Mouse (Mus musculus): ENCODE measurements around the gene Eif2b3. TPM values are rescaled to one million over a fixed set of nuclear protein-coding genes. Genes with fewer than 3 reads are reported as not detected.

Eif2b3 gene
- total and polyA plus RNA-seq, 2 experiments, result 4.5 to 9.5 TPM

DNA sequence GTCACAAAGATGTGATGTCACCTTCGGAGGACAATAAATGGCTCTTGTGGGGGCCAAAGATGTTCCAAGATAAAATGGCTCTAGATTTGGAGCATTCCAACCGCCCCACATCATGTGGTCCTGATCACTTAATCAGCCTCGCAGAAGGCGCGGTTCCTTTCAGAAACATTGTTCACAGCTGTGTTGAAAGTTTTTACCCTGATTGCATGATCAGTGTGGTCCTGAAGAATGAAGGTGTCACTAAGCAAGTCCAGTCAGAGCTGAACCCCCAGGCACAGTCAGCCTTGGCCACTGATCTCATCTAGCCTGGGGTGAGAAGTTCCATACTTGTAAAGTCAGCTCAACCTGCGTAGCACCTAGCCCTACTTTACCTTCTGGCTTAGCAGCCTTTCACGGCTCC is 98.7 kb downstream of the Eif2b3 start:
- no peak for TF ChIP-seq CTCF (IDR thresholded peaks at IDR 0.05; ENCODE audit: low read depth, low read length)
- no peak for TF ChIP-seq POLR2A (IDR thresholded peaks at IDR 0.05; ENCODE audit: extremely low read depth, insufficient read depth, low read length)
- no peaks in the 10 kb centered on the region for H3K27me3 ChIP-seq (ENCODE audit: control insufficient read depth, insufficient read depth, low read length)
- H3K4me1 ChIP-seq (ENCODE audit: control insufficient read depth, insufficient read depth, low read length), result 0 out of 2 replicates have a peak, but pooled peaks cover 3% of the 10 kb centered on the region
- H3K36me3 ChIP-seq (ENCODE audit: control insufficient read depth, insufficient read depth, low read length), result no peaks in the 10 kb centered on the region
- WGBS, result 96% methylated on average over 7 of the region's 7 CpGs
- H3K9ac ChIP-seq (ENCODE audit: low read depth, low read length), result no peak overlapping the region
- H3K79me2 ChIP-seq (ENCODE audit: control insufficient read depth, insufficient read depth, low read length), result no peaks in the 10 kb centered on the region
- no peak overlapping the region for H3K4me3 ChIP-seq (ENCODE audit: insufficient read depth, low read depth, low read length)
- no peak overlapping the region for H3K27ac ChIP-seq (replicated peaks; ENCODE audit: insufficient read depth, low read depth, low read length)
- DNase-seq (ENCODE audit: extremely low read depth, low read depth, low spot score), result no peak

DNA sequence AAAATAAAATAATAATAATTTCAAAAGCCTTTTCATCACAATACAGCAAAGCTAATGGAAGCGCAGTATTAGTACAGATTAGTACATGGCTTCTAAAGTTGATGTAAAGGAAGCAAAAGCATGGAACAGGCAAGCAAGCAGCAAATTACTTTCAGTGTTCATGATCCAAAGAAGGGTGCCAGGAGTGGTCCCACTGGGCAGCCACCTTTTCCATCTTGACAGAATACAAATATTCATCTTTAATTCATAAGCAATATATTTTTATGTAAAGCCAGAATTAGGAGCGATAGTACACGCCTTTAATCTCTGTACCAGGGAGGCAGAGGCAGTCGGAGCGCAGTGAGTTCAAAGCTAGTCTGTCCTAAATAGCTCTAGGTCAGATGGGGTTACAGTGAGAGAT is 100.4 kb downstream of the Eif2b3 start:
- H3K4me3 ChIP-seq (ENCODE audit: insufficient read depth, low read depth, low read length), result no peak overlapping the region
- no peak overlapping the region for H3K9ac ChIP-seq (ENCODE audit: low read depth, low read length)
- peaks cover 3% of the 10 kb centered on the region; the same call in 1 of the 2 replicates for H3K4me1 ChIP-seq (ENCODE audit: control insufficient read depth, insufficient read depth, low read length)
- WGBS, result 90% methylated on average over 5 of the region's 5 CpGs
- DNase-seq (ENCODE audit: extremely low read depth, low read depth, low spot score), result no peak
- H3K27ac ChIP-seq (replicated peaks; ENCODE audit: insufficient read depth, low read depth, low read length), result peak overlapping the region; percentile 60; the same call in 1 of the 2 replicates
- H3K36me3 ChIP-seq (ENCODE audit: control insufficient read depth, insufficient read depth, low read length), result no peaks in the 10 kb centered on the region
- H3K79me2 ChIP-seq (ENCODE audit: control insufficient read depth, insufficient read depth, low read length), result no peaks in the 10 kb centered on the region
- no peaks in the 10 kb centered on the region for H3K27me3 ChIP-seq (ENCODE audit: control insufficient read depth, insufficient read depth, low read length)
- TF ChIP-seq POLR2A (IDR thresholded peaks at IDR 0.05; ENCODE audit: extremely low read depth, insufficient read depth, low read length), result no peak
- TF ChIP-seq CTCF (IDR thresholded peaks at IDR 0.05; ENCODE audit: low read depth, low read length), result no peak

DNA sequence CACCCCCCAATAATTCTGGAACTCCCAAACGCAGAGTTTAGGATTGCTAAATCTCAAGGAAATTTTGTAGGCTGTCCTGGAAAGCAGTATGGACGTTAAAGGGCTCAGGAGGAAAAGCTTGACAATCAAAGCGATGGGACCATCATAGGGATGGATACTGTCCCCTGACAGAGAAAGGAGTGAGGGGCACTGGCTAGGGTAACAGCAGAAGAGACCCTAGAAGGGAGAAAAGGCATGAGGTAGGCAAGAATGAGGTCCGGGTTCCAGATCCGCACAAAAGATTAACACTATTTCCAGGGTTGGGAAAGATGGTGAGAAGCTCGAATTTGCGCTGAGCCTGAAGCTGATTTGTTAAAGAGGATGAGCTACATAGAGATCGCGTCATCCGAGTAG is 100.8 kb downstream of the Eif2b3 start:
- Histone ChIP-seq H3K79me2 (ENCODE audit: control insufficient read depth, insufficient read depth, low read length) (no peaks in the 10 kb centered on the region), H3K36me3 (ENCODE audit: control insufficient read depth, insufficient read depth, low read length) (no peaks in the 10 kb centered on the region), H3K27me3 (ENCODE audit: control insufficient read depth, insufficient read depth, low read length) (no peaks in the 10 kb centered on the region), H3K4me1 (ENCODE audit: control insufficient read depth, insufficient read depth, low read length) (peaks cover 3% of the 10 kb centered on the region; the same call in 1 of the 2 replicates), H3K9ac (ENCODE audit: low read depth, low read length) (peak overlapping the region; percentile 24), H3K27ac (replicated peaks; ENCODE audit: insufficient read depth, low read depth, low read length) (peak overlapping the region; percentile 60), H3K4me3 (ENCODE audit: insufficient read depth, low read depth, low read length) (peak overlapping the region; percentile 18; the same call in 1 of the 2 replicates)
- no peak for TF ChIP-seq CTCF (IDR thresholded peaks at IDR 0.05; ENCODE audit: low read depth, low read length)
- no peak for DNase-seq (ENCODE audit: extremely low read depth, low read depth, low spot score)
- WGBS, result 8% methylated on average over 10 of the region's 10 CpGs

DNA sequence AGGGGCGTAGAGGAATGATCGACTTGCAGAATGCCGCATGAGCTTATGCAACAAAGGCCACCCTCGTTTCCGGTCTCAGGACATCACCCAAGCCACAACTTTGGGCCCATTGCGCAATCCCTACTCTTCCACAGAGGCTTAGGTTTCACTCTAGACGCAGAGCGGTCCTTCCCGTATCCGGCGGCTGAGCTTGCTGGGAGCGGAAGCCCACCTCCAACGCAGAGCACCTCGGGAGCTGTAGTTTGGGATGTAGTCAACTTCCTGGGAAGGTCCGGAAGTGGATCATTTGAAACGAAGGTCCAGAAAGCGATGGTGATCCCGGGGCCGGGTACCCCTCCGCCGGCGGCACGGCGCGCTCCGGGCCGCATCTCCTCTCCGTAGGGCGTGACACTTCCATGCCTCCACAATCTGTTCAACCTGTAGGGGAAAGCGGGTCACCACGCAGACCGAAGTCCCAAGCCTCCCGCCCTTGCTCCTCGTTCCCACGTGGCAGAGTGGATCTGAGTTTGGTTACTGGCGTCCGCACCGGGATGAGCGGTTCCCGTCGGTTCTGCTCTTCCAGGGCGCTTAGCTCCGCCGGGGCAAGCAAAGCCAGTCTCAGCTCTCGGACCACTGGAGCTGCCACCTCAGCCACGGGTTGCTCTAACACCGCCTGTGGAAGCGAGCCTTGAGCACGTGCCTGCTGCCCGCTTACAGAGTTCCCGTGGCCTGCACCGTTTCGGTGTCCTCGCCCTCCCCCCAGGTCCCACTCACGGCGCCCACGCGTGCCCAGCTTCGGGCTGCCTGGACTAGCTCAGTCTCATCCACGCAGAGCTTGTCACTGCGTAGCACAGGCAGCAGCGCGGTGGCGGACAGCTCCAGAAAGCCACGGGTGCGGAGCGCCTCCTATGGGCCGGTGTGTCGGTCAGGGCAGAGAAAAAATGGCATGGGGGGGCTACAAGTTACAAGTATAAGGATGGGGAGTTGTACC is 101.5 kb downstream of the Eif2b3 start:
- WGBS, result under 1% methylated on average over 69 of the region's 69 CpGs
- peak overlapping the region; percentile 60 for H3K27ac ChIP-seq (replicated peaks; ENCODE audit: insufficient read depth, low read depth, low read length)
- no peaks in the 10 kb centered on the region for H3K79me2 ChIP-seq (ENCODE audit: control insufficient read depth, insufficient read depth, low read length)
- peak; percentile 37 for TF ChIP-seq POLR2A (IDR thresholded peaks at IDR 0.05; ENCODE audit: extremely low read depth, insufficient read depth, low read length)
- peak; percentile 89 for TF ChIP-seq CTCF (IDR thresholded peaks at IDR 0.05; ENCODE audit: low read depth, low read length)
- H3K4me1 ChIP-seq (ENCODE audit: control insufficient read depth, insufficient read depth, low read length), result peaks cover 3% of the 10 kb centered on the region; the same call in 1 of the 2 replicates
- H3K4me3 ChIP-seq (ENCODE audit: insufficient read depth, low read depth, low read length), result peak overlapping the region; percentile 70
- H3K9ac ChIP-seq (ENCODE audit: low read depth, low read length), result peak overlapping the region; percentile 94
- no peaks in the 10 kb centered on the region for H3K36me3 ChIP-seq (ENCODE audit: control insufficient read depth, insufficient read depth, low read length)
- no peaks in the 10 kb centered on the region for H3K27me3 ChIP-seq (ENCODE audit: control insufficient read depth, insufficient read depth, low read length)
- DNase-seq (ENCODE audit: extremely low read depth, low read depth, low spot score), result peak; percentile 99

DNA sequence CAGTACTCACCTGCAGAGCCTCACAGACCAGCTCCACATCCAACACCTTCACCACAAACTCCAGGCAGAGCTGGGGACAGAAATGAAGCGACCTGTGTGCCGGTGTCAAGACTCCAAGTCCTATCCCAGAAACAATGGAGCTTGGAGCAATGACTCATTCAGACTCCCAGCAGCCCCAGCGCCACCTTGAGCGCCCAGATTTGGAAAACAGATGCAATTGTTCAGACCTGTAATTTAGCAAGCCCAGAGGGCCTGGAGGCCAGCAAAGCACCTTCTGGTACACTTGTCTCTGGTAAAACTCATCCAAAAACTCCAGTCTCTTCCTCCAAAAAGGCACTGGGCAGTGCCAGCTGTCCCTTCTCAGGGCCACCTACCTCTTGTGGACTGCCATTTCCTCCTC is 103.0 kb downstream of the Eif2b3 start:
- DNase-seq (ENCODE audit: extremely low read depth, low read depth, low spot score), result no peak
- no peaks in the 10 kb centered on the region for H3K79me2 ChIP-seq (ENCODE audit: control insufficient read depth, insufficient read depth, low read length)
- WGBS, result 94% methylated on average over 4 of the region's 4 CpGs
- H3K4me1 ChIP-seq (ENCODE audit: control insufficient read depth, insufficient read depth, low read length), result peaks cover 6% of the 10 kb centered on the region; the same call in 1 of the 2 replicates
- H3K36me3 ChIP-seq (ENCODE audit: control insufficient read depth, insufficient read depth, low read length), result peaks cover 1% of the 10 kb centered on the region; the same call in 1 of the 2 replicates
- H3K4me3 ChIP-seq (ENCODE audit: insufficient read depth, low read depth, low read length), result no peak overlapping the region
- H3K27me3 ChIP-seq (ENCODE audit: control insufficient read depth, insufficient read depth, low read length), result no peaks in the 10 kb centered on the region
- no peak overlapping the region for H3K9ac ChIP-seq (ENCODE audit: low read depth, low read length)
- no peak overlapping the region for H3K27ac ChIP-seq (replicated peaks; ENCODE audit: insufficient read depth, low read depth, low read length)
- TF ChIP-seq POLR2A (IDR thresholded peaks at IDR 0.05; ENCODE audit: extremely low read depth, insufficient read depth, low read length) (no peak), CTCF (IDR thresholded peaks at IDR 0.05; ENCODE audit: low read depth, low read length) (no peak)
